Mouse (Mus musculus) heart, adult 2 months (tissue): Measurements from ENCODE around the gene Trim2. TPM values are rescaled to one million over a fixed set of nuclear protein-coding genes. Genes with fewer than 3 reads are reported as not detected.

ENCODE experiments used
- DNase-seq, 2 experiments: peaks; one replicate each; pipeline ENCODE4 v3.0.0; 2021
- H3K27ac ChIP-seq: fragments of 200-600 bp; 2 replicates; pipeline ENCODE4 v1.8.1; 2022
- H3K27me3 ChIP-seq: fragments of 200-500 bp; 2 replicates; pipeline ENCODE4 v1.6.1; 2012; ENCODE audit warnings: mild to moderate bottlenecking, low read length, inconsistent platforms, mixed read lengths; ENCODE audit not compliant: control insufficient read depth, insufficient read depth
- H3K36me3 ChIP-seq: fragments of 200-500 bp; 2 replicates; pipeline ENCODE4 v1.6.1; 2012; ENCODE audit warnings: low read length, inconsistent platforms; ENCODE audit not compliant: control insufficient read depth, insufficient read depth
- H3K4me1 ChIP-seq: fragments of 200-500 bp; 2 replicates; pipeline ENCODE4 v1.6.1; 2011; ENCODE audit warnings: low read length; ENCODE audit not compliant: control insufficient read depth, insufficient read depth
- H3K4me3 ChIP-seq: fragments of 200-600 bp; 2 replicates; pipeline ENCODE4 v1.8.1; 2022
- H3K79me2 ChIP-seq: fragments of 200-500 bp; replicated peaks from 2 replicates; pipeline ENCODE4 v1.6.1; 2012; ENCODE audit warnings: mild to moderate bottlenecking, inconsistent platforms, low read length, moderate library complexity, mixed read lengths; ENCODE audit not compliant: control insufficient read depth, insufficient read depth
- H3K9ac ChIP-seq: fragments of 200-500 bp; 2 replicates; pipeline ENCODE4 v1.6.1; 2012; ENCODE audit warnings: low read depth, mild to moderate bottlenecking, control low read depth, inconsistent platforms, low read length, mixed read lengths
- CTCF ChIP-seq: fragments of 200-600 bp; IDR thresholded peaks from 2 replicates; pipeline ENCODE4 v1.8.1; 2022; ENCODE audit warnings: antibody characterized with exemption, mild to moderate bottlenecking, moderate library complexity
- EP300 ChIP-seq: fragments of 200-500 bp; IDR thresholded peaks from 2 replicates; pipeline ENCODE4 v1.6.1; 2011; ENCODE audit warnings: low read depth, low read length, control low read depth; ENCODE audit not compliant: insufficient read depth
- POLR2A ChIP-seq: fragments of 200-500 bp; IDR thresholded peaks from 2 replicates; pipeline ENCODE4 v1.6.1; 2011; ENCODE audit warnings: mild to moderate bottlenecking, low read depth, low read length, control low read depth; ENCODE audit not compliant: insufficient read depth
- WGBS: fragments of 180-500 bp; shearing (Covaris S2); methylation state at CpG from one replicate; pipeline ENCODE4 v1.1.7; 2018; 5-methylcytosine and 5-hydroxymethylcytosine counted together
- intact Hi-C: fragments of 180-260 bp; cut with DNase I; formaldehyde crosslinking; loops from one replicate; pipeline ENCODE4 v1.15.1; 2025
- polyA plus RNA-seq: library from polyadenylated mRNA; depleted of rRNA; stranded (reverse); fragments of >200 nt; gene quantifications from 2 replicates; pipeline ENCODE4 v1.2.3, GENCODE M21; 2012
- total RNA-seq, 2 experiments: library from RNA; stranded (reverse); gene quantifications; 2 replicates each; pipeline ENCODE4 v1.2.3; 2021

The Trim2 gene
- total and polyA plus RNA-seq, 3 experiments = 4.7 to 5.7 (median 5.2) TPM

DNA sequence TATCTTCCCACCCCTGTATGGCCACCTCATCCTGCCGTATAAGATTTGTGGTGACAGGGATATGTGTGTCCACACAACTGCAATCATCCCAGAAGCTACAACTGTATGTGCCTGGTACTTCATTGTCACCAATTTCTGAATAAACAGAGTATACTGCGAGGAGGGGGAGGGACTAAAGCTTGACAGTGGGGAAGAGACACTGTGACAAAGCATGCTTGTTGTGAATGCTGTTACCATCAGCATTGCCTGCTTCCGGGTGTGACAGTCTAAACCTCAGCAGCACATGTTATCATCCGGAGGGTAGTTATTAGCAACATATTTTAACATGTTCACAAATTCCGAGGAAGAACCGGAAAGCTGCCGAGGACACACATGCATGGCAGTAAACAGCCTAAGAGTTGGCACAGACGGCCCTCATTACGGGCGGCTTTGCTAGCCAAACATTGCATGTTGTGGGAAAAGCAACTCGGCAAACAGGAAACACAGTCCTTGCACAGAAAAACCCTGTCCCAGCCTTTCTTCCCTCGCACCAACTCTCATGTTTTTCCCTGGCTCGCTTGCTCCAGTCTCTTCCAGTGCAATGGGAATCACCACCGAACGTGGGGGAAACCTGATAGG lies 90.8 kb downstream of the Trim2 start:
- 74% methylated on average over 15 of the region's 15 CpGs for WGBS
- intact Hi-C loops = loop anchor here (5.0 kb wide), 1 partner anchor 96 kb away; no protein-coding TSS in a partner anchor
- H3K79me2 ChIP-seq = no peaks in the 10 kb centered on the region
- DNase-seq = no peak
- no peaks in the 10 kb centered on the region for H3K27me3 ChIP-seq
- H3K4me1 ChIP-seq = peaks cover 4% of the 10 kb centered on the region; the same call in 1 of the 2 replicates
- no peak overlapping the region for H3K4me3 ChIP-seq
- TF ChIP-seq EP300 = no peak
- no peak for TF ChIP-seq CTCF
- no peak for TF ChIP-seq POLR2A
- no peaks in the 10 kb centered on the region for H3K36me3 ChIP-seq
- H3K9ac ChIP-seq = no peak overlapping the region
- H3K27ac ChIP-seq = no peak overlapping the region

DNA sequence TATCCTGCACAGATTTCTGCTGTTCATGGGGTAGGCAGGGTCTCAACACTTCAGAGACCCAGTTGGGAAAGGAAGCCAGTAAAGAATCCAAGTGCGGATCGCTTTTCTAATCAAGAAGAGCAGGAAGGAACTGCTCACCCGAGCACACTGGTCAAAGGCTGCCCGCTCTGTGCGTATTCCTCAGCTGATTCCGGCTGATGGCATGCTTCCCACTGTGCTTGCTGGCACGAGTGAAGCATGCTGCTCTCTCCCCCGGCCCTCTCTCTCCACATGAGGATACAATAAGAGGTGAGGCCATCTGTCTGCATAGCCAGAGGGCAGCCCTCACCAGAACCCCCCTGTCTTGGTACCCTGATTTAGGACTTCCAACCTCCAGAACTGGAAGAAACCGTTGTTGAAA lies 91.4 kb downstream of the Trim2 start:
- H3K79me2 ChIP-seq = no peaks in the 10 kb centered on the region
- TF ChIP-seq POLR2A = no peak
- TF ChIP-seq EP300 = no peak
- no peak for TF ChIP-seq CTCF
- 36% methylated on average over 9 of the region's 9 CpGs for WGBS
- H3K9ac ChIP-seq = no peak overlapping the region
- peaks cover 4% of the 10 kb centered on the region; the same call in 1 of the 2 replicates for H3K4me1 ChIP-seq
- no peak overlapping the region for H3K27ac ChIP-seq
- H3K27me3 ChIP-seq = no peaks in the 10 kb centered on the region
- intact Hi-C loops = loop anchor here (5.0 kb wide), 1 partner anchor 97 kb away; no protein-coding TSS in a partner anchor
- no peak overlapping the region for H3K4me3 ChIP-seq
- no peaks in the 10 kb centered on the region for H3K36me3 ChIP-seq
- DNase-seq = no peak

GRCm38 (mm10) chr3:84214501-84214900 lies 92.2 kb downstream of the Trim2 start:
- intact Hi-C loops = no loop called here
- Histone ChIP-seq H3K4me1 (peaks cover 4% of the 10 kb centered on the region; the same call in 1 of the 2 replicates), H3K27me3 (no peaks in the 10 kb centered on the region), H3K79me2 (no peaks in the 10 kb centered on the region), H3K27ac (no peak overlapping the region), H3K36me3 (no peaks in the 10 kb centered on the region), H3K9ac (no peak overlapping the region), H3K4me3 (no peak overlapping the region)
- no peak for DNase-seq
- TF ChIP-seq EP300 (no peak), POLR2A (no peak), CTCF (no peak)
- 87% methylated on average over 6 of the region's 6 CpGs for WGBS

GRCm38 (mm10) chr3:84211340-84211875 lies 95.3 kb downstream of the Trim2 start:
- Histone ChIP-seq H3K27ac (no peak overlapping the region), H3K36me3 (no peaks in the 10 kb centered on the region), H3K79me2 (no peaks in the 10 kb centered on the region), H3K9ac (no peak overlapping the region), H3K4me3 (no peak overlapping the region), H3K4me1 (peaks cover 4% of the 10 kb centered on the region; the same call in 1 of the 2 replicates), H3K27me3 (no peaks in the 10 kb centered on the region)
- TF ChIP-seq CTCF = no peak
- TF ChIP-seq EP300 = no peak
- no peak for TF ChIP-seq POLR2A
- intact Hi-C loops = no loop called here
- DNase-seq = no peak
- 78% methylated on average over 7 of the region's 7 CpGs for WGBS

DNA sequence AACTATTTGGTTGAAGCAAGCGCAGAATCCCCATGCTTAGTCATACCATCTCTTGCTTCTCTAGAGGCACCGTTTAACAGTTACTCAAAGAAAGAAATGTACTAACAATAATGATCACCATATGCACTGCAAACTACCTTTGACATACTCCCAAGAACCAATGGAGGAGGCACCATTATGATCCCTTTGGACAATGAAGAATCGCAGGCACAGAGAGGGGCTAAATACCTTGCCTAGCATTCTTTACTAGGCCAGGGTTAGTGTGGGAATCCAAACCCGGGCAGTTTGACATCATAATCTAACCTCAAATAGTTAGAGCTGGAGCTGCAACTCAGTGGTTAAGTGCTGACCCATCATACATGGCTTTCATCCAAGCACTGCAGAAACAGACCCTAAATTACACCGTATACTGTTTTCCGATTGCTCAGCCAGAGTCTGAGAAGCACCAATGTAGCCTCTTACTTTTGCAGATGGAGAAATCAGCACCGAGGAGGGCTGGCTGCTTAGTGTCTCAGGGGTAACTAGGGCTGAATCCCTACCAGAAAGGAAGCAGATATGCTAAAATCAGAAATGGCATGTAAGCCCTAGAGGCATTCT lies 97.7 kb downstream of the Trim2 start:
- Histone ChIP-seq H3K4me3 (no peak overlapping the region), H3K27ac (no peak overlapping the region), H3K4me1 (no peaks in the 10 kb centered on the region), H3K36me3 (no peaks in the 10 kb centered on the region), H3K27me3 (no peaks in the 10 kb centered on the region), H3K9ac (no peak overlapping the region), H3K79me2 (no peaks in the 10 kb centered on the region)
- DNase-seq = no peak
- TF ChIP-seq CTCF (no peak), POLR2A (no peak)
- 81% methylated on average over 7 of the region's 7 CpGs for WGBS
- intact Hi-C loops = no loop called here

- Histone ChIP-seq H3K27me3 (no peaks in the 10 kb centered on the region), H3K36me3 (no peaks in the 10 kb centered on the region), H3K79me2 (no peaks in the 10 kb centered on the region), H3K27ac (no peak overlapping the region), H3K4me3 (no peak overlapping the region), H3K4me1 (no peaks in the 10 kb centered on the region), H3K9ac (no peak overlapping the region)
- 93% methylated on average over 7 of the region's 7 CpGs for whole genome bisulfite sequencing
- no peak for DNase-seq
- intact Hi-C loops = no loop called here
- TF ChIP-seq POLR2A (no peak), EP300 (no peak)
These were observed 98.2 kb downstream of the Trim2 start for GRCm38 (mm10) chr3:84208475-84208874.
